Mouse (Mus musculus): ENCODE measurements around the gene BC035044.
"Not testable (repeated sequence)": the region's sequence is repeated elsewhere in the genome, so short reads cannot be mapped to it uniquely, and the experiment has no call there.

Gene BC035044

DNA sequence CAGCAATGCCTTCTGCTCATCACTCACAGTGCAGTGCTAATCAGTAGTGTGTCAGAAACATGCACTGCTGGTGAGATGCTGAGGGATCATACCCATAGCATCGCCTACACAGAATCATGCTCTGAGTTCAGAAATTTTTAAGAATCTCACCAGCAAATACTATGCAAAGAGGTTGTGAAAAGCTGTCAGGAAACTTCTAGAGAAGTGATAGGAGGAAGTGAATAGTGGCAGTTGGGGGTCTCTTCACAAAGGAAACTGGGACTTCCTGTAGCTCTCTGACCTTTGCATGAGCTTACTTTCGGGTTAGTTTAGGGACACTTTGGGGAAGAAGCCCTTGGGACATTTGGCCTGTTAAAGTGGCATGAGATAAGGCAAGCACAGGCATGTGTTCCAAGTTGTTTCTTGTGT, at the start of gene BC035044:
BC035044 (minus strand) TSS at position 179 of the 408 bp plus-strand sequence.
- DNase-seq (ENCODE audit: low read depth): peak; percentile 30

DNA sequence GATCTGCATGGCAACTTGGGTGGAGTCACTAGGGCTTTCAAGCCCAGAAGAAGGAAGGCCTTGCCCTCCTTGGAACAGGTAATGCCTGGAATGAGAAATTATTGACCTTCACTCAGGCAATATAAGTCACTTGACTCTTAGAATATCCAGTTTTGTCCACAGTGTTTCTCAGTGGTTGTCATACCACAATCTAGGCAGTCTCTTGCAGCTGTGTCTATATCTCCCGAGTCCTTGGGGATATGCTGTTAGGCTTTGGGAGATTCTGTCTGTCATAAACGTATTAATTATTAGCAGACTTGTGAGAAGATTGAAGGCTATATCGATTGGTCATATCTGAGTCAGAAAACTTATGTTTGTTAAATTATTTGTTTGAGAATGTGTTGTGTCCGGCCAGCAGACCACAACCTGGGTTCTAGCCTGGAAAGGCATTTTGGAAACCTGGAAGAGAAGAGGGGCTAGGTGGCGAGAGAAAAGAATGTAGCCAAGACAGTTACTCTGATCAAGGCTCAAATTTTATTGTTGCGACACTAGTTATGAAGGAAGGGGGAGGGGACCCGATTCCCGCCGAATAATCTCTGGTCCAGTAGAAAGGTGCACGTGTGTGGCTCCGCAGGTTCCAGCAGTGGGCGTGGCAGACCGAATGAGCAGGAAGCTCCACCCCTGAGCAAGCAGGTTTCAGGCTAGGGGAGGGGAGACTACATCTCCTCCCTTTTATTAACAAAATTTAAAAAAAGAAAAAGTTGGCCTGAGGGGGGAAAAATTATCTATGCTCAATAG, 45.2 kb upstream of the BC035044 start:
- DNase-seq (ENCODE audit: low read depth): not testable (repeated sequence)

DNA sequence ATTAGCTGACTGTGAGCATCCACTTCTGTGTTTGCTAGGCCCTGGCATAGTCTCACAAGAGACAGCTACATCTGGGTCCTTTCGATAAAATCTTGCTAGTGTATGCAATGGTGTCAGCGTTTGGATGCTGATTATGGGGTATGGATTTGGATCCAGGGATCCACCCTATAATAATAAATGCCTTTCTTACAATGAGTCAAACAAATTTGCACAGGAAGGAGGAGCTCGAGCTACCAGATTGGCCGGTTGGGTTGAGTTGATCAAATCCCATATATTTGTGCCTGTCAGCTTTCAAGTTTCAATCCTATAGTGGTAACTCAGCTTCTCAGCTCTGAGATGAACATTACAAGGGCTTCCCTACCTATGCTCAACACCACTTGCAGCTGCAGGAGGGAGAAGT, 43.2 kb upstream of the BC035044 start, which contains the start of gene Clec2g:
Clec2g (plus strand) TSS at position 301 of the 400 bp plus-strand sequence.
- not testable (repeated sequence) for DNase-seq (ENCODE audit: low read depth)

DNA sequence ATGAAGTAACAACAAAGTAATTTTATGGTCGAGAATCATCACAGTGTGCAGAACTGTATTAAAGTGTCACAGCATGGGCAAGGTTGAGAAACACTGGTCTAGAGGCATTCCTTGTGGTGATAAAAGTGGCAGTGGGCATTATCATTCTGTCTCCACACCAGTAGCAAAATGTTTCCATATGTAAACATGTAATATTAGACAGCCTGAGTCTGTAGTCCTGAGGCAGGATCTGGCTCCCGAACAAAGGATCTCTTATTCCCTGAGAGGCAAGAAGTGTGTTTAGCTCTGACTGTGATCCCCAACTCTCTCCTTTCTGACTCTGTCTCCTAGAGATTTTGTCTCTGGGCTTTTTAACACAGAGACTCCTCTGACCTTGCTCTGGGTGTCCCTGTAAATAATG, 42.1 kb upstream of the BC035044 start:
- no peak for DNase-seq (ENCODE audit: low read depth)

DNA sequence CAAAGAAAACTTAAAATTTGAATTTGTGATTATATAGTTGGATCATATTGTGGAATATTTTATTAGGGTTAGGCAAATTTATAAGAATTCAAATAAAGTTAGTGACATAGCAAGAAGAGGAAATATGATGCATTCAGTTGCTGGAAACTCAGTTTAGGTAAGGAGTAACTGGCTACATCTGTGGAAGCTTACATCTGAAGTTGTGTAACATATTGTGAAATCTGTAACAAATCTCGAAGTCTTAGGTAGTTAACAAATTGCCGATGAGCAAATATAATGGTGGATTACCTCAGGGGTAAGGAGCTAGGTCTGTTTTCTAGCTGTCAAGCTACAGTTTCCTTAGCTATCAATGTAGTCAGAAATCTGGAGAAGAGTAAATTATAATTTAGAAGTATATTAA, 26.4 kb upstream of the BC035044 start:
- DNase-seq (ENCODE audit: low read depth): no peak

DNA sequence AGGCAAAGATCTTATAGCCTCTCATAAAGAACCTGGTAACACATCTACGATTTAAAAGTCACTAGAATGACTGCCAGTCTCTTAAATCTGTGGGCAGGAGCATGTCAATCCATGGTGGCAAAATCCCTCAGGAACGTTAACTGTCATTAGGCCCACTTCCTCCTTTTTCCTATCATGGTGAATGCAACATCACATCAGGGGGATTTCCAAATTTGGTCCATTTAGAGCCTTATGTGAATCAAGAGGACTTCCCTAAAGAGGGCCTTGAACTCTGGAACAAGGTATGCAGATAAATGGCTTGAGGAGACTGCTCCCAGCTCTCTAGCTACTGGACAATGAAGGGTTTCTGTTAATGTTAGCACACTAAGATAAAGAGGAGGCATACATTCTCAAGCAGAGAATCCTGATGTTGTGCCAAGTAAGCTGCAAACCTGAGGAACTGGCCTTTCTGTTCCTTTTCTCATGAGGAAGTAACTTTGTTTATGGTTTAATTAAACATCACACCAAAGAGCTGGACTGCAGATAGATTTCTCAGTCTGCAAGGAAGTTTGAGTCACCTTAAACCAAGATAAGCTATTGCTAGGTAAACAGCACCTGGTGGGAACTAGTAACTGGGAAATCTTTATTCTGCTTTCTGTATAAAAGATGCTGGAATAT, 22.8 kb upstream of the BC035044 start:
- DNase-seq (ENCODE audit: low read depth): no peak

DNA sequence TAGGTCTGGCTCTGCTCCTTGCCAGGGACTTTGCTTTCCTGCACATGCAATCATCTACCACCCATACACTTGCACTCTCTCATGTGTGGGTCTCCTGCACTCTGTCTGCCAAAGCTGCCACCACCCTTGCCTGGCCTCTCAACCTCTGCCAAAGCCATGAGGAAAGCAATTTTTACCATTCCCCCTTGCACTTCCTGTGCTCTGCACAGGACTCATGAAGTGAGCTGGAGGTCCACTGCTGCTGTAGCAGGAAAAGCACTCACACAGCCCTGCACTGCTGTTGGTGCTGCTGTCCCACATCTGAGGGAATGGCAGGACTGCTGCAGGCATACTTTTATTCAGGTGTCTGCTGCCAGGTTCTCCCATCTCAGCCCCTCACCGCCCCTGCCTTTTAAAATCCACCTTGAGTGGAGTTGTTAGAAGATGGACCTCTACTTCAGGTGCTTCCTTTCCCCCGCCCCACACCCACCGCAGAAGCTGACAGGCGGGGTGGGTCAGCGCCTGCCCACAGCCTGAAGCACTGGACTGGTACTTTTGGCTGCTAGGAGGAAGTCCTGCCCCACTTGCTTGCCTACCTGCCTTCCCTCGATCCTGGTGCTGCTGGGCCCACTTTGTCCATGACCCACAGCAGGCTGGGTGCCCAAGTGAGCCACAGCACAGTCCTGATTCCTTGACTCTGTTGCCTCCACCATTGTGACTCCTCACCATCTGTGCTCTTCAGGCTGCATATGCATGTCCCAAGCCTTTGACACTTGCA, 10.0 kb upstream of the BC035044 start:
- not testable (repeated sequence) for DNase-seq (ENCODE audit: low read depth)

DNA sequence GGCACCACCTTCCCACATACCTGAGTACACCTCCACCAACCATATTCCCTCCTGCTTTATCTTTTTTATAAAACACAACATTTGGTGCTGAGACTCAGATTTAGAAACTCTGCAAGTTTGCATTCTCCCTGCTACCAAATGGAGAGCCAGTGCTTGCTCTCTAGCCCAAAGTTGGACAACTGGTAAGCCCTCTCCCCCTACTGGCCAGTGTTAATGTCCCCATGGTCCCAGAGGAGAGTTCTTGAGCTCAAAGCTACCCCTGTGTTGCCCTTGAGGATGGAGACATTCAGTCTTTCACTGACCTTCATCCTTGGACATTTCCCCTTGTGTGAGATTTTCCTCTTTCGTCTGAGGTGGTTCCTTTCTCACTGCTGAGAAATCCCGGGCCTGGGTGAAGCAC, 9.1 kb upstream of the BC035044 start:
- DNase-seq (ENCODE audit: low read depth): no peak

DNA sequence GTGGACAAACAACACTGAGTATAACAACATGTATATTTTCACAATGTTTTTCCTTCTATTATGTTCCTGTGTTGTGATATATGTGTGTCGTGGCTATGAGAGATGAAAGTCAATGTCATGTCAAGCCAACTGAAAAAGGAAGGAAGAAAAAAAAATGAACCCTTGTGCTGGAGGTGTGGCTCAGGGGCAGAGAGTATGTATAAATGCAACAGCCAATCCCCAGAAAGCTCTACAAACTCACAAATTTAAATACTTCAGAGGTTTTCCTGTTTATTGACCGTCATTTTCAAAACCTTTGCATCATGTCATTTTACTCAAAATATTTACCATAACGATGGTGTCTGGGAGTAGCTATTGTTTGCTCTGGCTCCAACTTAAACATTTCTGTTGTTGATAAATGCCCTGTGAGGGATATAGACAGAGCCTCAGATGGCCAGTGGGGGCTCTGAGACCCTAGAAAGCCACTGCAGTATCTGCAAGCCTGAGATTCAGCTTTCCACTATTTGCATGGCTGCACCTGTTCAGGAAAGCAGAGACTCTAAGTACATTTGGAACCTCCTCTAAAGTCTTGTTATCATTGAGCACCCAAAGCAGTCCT, 4.6 kb upstream of the BC035044 start:
- no peak for DNase-seq (ENCODE audit: low read depth)

DNA sequence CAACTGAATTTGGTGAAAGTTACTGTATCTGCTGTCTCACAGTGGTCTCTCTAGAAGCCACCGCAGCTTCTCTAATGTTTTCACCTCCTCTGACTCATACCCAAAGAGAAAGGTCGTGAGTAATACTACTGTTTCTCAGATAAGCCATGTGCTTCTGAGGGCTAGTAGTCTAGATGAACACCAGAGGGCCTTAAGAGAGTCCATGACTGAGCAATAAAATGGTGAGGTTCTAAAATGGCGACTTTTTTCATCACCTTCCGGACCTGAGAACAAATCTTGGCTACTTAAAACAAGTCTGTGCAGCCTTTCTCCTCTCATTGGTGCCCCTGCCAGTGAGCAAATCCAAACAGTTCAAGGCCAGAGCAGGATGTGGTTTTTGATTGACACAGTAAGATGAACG, 2.1 kb downstream of the BC035044 start:
- peak; percentile 86 for DNase-seq (ENCODE audit: low read depth)

DNA sequence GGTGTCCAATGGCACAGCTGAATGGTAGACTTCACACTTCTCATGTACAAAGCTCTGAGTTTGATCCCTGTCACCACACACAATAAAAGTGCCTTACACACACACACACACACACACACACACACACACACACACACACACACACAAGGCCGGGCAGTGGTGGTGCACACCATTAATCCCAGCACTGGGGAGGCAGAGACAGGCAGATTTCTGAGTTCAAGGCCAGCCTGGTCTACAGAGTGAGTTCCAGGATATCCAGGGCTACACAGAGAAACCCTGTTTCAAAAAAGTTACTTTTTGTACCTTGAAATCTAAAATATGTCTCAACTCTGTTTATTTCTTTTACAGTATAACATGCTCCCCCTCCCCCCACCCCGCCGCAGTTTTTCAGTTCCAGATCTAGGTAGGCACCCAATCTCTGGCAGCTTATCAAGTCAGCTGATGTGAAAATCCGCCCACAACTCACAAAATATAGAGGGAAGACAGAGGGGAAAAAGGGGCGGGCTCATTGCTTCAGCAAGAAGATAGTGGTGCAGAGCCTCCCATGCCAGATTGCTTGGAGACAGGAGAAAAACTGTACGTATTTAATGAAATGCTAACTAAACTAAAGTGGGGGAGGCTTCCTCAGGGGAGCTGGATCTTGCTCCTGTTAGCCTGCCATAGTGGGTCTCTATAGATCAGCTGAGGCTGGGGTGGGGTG, 3.7 kb downstream of the BC035044 start, which contains the start of gene Clec2i:
Clec2i (plus strand) TSS at position 498 of the 700 bp plus-strand sequence.
- DNase-seq (ENCODE audit: low read depth): peak; percentile 93

DNA sequence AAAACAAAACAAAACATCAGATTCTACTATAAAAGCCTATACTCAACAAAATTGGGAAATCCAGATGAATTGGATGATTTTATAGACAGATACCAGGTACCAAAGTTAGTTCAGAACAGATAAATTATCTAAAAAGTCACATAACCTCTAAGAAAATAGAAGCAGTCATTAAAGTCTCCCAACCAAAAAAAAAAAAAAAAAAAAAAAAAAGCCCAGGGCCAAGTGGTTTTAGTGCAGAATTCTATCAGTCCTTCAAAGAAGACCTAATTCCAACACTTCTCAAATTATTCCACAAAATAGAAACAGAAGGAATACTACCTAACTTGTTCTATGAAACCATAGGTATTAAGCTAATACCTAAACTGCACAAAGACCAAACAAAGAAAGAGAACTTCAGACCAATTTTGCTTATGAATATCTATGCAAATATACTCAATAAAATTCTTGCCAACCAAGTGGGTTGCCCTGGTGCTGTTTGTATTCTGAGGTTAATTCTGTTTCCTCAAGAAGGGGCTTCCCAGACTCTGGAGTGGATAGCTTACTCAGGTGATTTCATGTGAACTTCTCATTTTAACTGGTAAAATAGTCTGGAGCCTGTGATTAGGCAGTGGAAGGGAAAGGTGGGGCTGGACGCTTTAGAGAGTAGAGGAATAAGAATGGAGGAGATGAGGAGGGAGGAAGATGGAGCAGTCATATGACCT, 18.9 kb downstream of the BC035044 start:
- no peak for DNase-seq (ENCODE audit: low read depth)

DNA sequence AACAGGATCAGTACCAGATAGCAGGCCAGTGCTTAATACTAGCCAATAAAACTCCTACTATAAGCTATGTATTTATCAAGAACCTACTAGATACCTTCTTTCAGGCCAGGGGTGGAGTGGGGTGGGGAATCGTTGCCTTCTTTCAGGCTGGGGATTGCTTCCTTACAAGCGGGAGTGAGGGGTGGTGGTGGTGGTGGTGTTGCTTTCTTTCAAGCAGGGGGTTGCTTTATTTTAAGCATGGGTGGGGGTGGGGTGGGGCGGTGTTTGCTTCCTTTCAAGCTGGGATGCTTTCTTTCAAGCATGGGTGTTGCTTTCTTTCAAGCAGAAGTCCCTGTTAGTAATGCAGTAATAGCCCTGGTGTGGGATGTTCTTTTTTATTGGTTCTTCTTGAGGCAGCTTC, 22.1 kb downstream of the BC035044 start:
- no peak for DNase-seq (ENCODE audit: low read depth)

DNA sequence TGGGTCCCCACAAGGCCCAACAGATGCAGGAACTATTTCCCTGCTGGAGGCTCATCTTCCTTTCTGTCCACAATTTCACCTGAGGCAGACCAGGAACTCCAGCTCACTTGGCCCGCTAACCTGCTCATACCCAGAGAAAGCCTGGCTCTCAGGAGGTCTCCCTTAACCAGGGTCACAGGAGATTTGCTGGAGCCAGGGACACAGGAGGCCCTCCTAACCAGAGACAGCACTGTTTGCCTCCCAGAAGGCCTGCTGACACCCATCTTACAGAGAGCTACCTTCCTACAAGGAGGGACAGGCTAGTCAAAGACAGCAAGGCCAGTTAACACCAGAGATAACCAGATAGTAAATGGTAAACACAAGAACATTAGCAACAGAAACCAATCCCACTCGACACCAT, 33.0 kb downstream of the BC035044 start:
- DNase-seq (ENCODE audit: low read depth): no peak

DNA sequence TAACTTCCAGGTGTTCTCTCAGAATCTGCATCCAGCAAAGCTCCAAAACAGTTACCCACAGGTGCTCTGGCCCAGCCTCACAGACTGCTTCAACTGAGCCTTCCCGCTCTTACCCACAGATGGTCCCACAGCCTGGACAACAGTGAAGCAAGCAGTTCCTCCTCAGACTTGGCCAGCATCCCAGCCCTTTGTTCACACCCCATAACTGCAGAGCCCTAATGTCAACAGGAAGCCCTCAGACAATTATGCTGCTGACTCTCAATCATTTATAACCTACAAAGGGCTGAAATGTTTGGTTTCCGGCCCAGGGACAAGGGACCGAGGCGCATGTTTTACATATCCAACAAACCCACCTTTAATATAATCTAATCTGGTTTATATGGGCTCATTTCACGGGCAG, 34.7 kb downstream of the BC035044 start:
- peak; percentile 33 for DNase-seq (ENCODE audit: low read depth)

DNA sequence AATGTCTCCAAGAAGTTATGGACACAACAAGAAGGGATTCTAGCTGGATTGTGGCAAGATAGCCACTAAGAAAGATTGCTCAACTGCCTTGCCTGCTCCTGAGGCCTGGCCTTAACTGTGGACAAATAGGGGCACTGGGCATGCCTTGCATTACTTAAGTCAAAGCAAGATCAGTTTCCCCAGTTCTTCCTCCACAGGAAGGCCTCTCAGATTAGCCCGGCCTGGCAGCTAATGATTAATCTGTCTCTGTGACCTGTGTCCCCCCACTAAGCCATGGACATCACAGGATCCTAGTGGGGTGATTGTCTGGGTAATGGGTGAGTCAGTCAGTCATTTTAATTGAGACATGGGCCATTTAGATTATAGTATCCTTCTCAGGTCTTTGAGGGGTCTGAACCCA, 35.4 kb downstream of the BC035044 start:
- DNase-seq (ENCODE audit: low read depth): no peak

DNA sequence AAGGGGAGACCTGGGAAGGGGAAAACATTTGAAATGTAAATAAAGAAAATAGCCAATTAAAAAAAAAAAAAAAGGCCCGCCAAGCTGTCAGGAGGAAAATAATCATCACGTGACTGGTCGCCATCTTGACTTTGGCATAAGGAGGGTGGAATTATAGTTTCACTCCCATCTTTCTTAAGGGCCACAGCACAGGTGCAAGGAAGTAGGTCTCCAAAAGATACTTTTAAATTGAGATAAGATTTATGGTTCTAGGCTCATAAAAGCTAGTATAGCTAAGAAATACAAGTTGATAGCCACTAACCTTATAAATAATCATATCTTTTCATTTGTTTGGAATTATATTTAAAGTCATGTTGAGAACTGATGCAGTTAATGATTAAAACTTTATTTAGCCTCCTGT, 36.0 kb downstream of the BC035044 start:
- DNase-seq (ENCODE audit: low read depth): no peak

DNA sequence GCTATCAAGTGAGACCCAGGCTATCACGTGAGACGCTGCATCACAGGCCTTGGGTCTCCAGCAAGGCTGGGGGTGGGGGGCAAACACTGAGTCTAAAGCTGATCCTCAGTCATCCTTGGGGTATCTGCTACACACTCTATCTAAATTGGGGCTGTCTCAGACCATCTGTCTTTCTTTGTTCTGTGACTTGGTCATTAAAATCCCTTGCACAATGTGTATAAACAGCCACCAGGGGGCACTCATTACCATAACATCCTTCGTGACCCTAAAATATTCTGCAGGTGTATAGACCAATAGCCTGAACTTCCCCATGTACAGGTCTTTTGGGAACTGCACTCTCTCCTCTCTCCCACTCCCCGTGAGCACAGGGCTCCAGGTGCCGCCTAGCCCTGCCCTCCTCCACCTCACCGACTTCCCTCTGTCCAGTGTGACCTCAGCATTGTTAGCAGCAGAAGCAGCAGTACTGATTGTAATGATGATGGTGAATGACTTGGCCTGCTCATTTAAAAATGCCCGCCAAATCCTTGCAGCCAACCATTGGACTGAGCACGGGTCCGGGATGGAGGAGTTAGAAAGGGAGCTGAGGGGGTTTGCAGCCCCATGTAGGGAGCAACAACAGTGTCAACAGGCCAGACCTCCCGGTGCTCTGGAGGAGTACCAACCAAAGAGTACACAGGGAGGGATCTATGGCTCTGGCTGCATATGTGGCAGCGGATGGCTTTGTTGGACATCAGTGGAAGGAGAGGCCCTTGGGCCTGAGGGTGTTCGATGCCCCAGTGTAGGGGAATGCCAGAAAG, 36.7 kb downstream of the BC035044 start:
- peak; percentile 88 for DNase-seq (ENCODE audit: low read depth)

DNA sequence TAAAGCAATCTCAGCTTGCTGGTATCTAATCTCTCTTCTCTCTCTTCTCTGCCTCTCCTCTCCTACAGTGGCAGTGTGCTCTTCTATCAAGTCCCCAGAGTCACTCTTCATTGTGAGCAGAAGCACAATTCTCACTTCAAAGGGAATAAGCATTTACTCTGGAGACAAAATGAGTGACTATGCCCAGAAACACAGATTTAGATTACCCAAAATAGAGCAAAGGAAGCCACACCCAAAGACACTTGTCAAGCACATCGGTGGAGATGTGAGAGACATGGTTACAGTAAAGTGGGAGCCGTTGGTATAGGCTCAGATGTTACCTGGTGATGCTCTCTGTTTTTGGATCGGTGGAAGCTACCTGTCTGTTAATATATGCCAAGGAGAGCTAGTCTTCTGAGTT, 38.2 kb downstream of the BC035044 start:
- peak; percentile 61 for DNase-seq (ENCODE audit: low read depth)

DNA sequence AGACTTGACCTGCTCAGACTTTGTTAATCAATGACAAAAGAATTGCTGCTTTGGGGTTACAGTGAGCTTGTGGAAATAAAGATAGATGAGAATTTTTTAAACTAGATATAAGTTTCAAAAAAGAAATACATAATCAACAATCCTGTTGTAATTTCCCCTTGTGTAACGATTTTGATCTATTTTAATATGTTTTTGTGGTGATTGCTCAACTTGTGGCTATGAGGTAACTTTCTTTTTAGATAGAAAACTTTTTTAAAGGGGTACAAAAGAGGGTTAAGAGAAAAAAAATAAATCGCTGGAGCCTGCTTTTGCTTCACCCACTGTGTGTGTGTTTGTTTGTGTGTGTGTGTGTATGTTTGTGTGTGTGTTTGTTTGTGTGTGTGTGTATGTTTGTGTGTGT, 39.8 kb downstream of the BC035044 start:
- no peak for DNase-seq (ENCODE audit: low read depth)
